Mouse (Mus musculus): ENCODE measurements at regions not wholly inside any gene's neighbourhood (a gene's known extent, or its start where the extent isn't known, plus 50 kb on each side); places are given as distances from the start of the nearest gene placed in this dataset.

- no peak for ATAC-seq (ENCODE audit: insufficient number of reproducible peaks, insufficient read depth, low FRiP score, low TSS enrichment, low read depth)
- WGBS, result 60% methylated on average over 7 of the region's 7 CpGs
- no peak overlapping the region for H3K4me2 ChIP-seq
- no peaks in the 10 kb centered on the region for H3K36me3 ChIP-seq
- peaks cover 11% of the 10 kb centered on the region for H3K27me3 ChIP-seq
- peaks cover 35% of the 10 kb centered on the region for H3K4me1 ChIP-seq (replicated peaks)
- H3K9me3 ChIP-seq, result no peaks in the 10 kb centered on the region
- no peak overlapping the region for H3K27ac ChIP-seq
- H3K9ac ChIP-seq (replicated peaks), result no peak overlapping the region
- H3K4me3 ChIP-seq (replicated peaks), result no peak overlapping the region
Observed at GRCm38 (mm10) chr4:142500541-142500940, 261.3 kb upstream of the Kazn start.

- Histone ChIP-seq H3K4me1 (replicated peaks) (peaks cover 35% of the 10 kb centered on the region), H3K27ac (no peak overlapping the region), H3K36me3 (no peaks in the 10 kb centered on the region), H3K27me3 (peaks cover 13% of the 10 kb centered on the region), H3K4me2 (no peak overlapping the region), H3K9me3 (no peaks in the 10 kb centered on the region), H3K4me3 (replicated peaks) (no peak overlapping the region), H3K9ac (replicated peaks) (no peak overlapping the region)
- 45% methylated on average over 12 of the region's 12 CpGs for WGBS
- no peak for ATAC-seq (ENCODE audit: insufficient number of reproducible peaks, insufficient read depth, low FRiP score, low TSS enrichment, low read depth)
Observed at GRCm38 (mm10) chr4:142496605-142497004, 257.4 kb upstream of the Kazn start.

DNA sequence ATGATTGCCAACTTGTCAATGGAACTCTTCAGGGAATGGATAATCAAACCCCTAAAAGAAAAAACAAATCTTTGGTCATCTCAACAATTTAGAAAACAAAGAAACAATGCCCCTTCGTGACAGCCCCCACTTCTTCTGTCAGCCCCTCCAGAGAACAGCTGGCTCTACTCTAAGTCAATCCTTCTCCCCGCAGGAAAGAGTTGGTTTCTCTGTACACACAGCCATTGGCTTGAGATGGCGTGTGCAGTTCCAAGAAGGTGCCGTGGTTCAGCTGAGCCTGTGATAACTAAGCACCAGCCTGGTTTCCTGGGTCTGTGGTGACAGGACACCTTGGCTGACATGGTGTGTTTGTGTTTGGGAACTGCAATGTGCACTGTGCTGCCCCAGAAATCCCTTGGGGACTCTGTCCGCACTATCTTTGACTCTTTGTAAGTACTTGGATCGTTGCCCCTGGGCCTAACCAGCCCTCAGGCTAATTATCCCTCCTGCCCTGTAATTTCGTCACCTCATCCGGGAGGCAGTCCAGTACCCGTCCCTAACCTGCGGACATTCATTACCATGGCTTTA is 253.8 kb upstream of the Kazn start:
- Histone ChIP-seq H3K9ac (replicated peaks) (no peak overlapping the region), H3K27ac (no peak overlapping the region), H3K4me1 (replicated peaks) (peaks cover 18% of the 10 kb centered on the region), H3K36me3 (no peaks in the 10 kb centered on the region), H3K4me3 (replicated peaks) (no peak overlapping the region), H3K27me3 (peaks cover 13% of the 10 kb centered on the region), H3K9me3 (no peaks in the 10 kb centered on the region), H3K4me2 (no peak overlapping the region)
- 61% methylated on average over 10 of the region's 10 CpGs for WGBS
- ATAC-seq (ENCODE audit: insufficient number of reproducible peaks, insufficient read depth, low FRiP score, low TSS enrichment, low read depth), result no peak

DNA sequence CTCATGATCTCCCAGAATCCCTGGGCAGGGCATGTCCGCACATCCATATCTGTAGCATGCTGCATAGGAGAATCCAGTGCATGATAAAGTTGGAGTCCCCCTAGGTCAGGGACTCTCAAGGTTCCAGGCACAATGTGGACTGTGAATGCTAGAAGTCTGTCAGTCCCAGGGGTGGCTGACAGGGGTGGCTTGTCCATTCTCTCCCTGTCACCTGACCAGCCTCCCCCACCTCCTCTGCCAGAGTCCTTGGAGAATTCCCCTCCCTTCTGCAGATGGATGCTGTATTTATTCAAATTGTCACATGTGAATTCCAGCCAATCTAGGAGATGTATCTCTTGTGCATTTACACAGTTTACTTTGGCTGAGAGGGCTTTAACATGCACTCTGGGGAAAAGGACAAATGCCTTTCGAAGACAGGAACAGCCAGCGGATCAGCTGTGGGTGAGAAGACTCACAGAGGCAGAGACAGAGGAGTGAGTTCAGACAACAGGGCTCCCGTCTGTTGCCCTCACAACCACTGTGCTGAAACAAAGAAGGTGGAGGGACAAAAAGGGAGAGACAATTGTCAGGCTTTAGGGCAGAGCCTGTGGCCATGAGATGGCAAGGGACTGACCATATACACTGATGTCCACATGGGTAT is 246.7 kb upstream of the Kazn start:
- H3K4me2 ChIP-seq, result no peak overlapping the region
- WGBS, result 79% methylated on average over 4 of the region's 4 CpGs
- H3K9ac ChIP-seq (replicated peaks), result no peak overlapping the region
- H3K9me3 ChIP-seq, result no peaks in the 10 kb centered on the region
- no peak overlapping the region for H3K27ac ChIP-seq
- H3K36me3 ChIP-seq, result no peaks in the 10 kb centered on the region
- H3K27me3 ChIP-seq, result no peaks in the 10 kb centered on the region
- no peaks in the 10 kb centered on the region for H3K4me1 ChIP-seq (replicated peaks)
- no peak overlapping the region for H3K4me3 ChIP-seq (replicated peaks)
- no peak for ATAC-seq (ENCODE audit: insufficient number of reproducible peaks, insufficient read depth, low FRiP score, low TSS enrichment, low read depth)

DNA sequence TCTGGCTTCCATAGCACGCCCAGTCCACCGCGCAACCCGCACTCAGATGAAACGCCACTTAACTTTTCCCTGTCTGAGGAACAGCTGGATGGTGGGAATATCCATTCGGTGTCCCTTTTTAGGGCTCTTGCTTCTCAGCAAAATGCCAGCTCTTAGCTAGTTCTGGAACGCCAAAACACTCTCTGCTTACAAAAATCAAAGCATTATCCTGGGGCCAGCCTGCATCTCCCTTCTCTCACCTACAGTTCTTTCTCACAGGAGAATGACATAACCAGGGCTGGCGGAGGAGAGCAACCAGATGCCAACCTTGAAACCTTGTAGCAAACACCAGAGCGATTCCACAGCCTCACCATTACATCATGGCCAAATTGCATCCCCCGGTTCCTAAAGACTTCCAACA is 236.4 kb upstream of the Kazn start:
- H3K36me3 ChIP-seq, result no peaks in the 10 kb centered on the region
- H3K9ac ChIP-seq (replicated peaks), result no peak overlapping the region
- H3K9me3 ChIP-seq, result no peaks in the 10 kb centered on the region
- peak overlapping the region; percentile 18 for H3K4me3 ChIP-seq (replicated peaks)
- ATAC-seq (ENCODE audit: insufficient number of reproducible peaks, insufficient read depth, low FRiP score, low TSS enrichment, low read depth), result no peak
- peaks cover 15% of the 10 kb centered on the region; the same call in 1 of the 2 replicates for H3K4me1 ChIP-seq (replicated peaks)
- no peaks in the 10 kb centered on the region for H3K27me3 ChIP-seq
- peak overlapping the region; percentile 46 for H3K4me2 ChIP-seq
- no peak overlapping the region for H3K27ac ChIP-seq
- WGBS, result 81% methylated on average over 10 of the region's 10 CpGs

DNA sequence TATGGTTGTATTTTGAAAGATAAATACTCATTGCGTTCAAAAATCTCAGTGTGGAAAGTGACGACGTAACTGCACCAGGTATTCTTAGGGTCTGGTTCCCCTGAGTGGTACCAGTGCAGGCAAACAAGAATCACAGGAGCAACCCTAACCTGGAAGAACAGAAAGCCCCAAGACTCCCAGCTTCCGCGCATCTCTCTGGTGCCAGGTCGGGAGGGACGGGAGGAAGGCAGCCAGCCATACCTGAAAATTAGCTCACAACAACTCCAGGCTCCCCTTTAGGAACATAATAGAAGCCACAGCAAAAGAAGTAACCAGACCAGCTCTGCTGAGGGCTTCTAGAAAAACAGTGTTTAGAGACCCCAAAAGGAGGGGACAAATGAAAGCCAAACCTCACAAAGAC is 235.4 kb upstream of the Kazn start:
- peaks cover 15% of the 10 kb centered on the region; the same call in 1 of the 2 replicates for H3K4me1 ChIP-seq (replicated peaks)
- 85% methylated on average over 7 of the region's 7 CpGs for WGBS
- H3K27ac ChIP-seq, result no peak overlapping the region
- no peak for ATAC-seq (ENCODE audit: insufficient number of reproducible peaks, insufficient read depth, low FRiP score, low TSS enrichment, low read depth)
- H3K9me3 ChIP-seq, result no peaks in the 10 kb centered on the region
- no peak overlapping the region for H3K4me2 ChIP-seq
- no peaks in the 10 kb centered on the region for H3K27me3 ChIP-seq
- no peaks in the 10 kb centered on the region for H3K36me3 ChIP-seq
- H3K4me3 ChIP-seq (replicated peaks), result no peak overlapping the region
- no peak overlapping the region for H3K9ac ChIP-seq (replicated peaks)

DNA sequence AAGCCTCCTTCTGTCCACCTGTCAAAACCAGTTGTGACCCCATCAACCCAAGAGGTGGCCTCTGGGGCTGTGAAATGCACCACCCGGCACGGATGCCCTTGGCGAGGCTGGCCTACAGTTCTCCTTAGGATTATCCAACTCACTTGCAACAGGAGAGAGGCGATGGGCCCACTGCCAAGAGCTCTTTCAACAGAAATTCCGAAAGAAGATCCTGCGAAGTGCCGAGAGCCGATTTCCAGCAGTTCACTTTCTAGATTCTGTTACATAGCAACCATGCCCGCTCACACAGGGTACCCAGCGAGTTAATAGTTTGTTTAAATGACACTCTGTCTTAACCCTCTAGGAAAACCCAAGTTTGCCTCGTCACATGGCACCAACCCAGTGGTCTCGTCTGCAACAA is 234.8 kb upstream of the Kazn start:
- Histone ChIP-seq H3K9me3 (no peaks in the 10 kb centered on the region), H3K36me3 (no peaks in the 10 kb centered on the region), H3K9ac (replicated peaks) (no peak overlapping the region), H3K4me2 (no peak overlapping the region), H3K27ac (no peak overlapping the region), H3K4me1 (replicated peaks) (peaks cover 15% of the 10 kb centered on the region; the same call in 1 of the 2 replicates), H3K27me3 (no peaks in the 10 kb centered on the region), H3K4me3 (replicated peaks) (no peak overlapping the region)
- WGBS, result 80% methylated on average over 12 of the region's 12 CpGs
- ATAC-seq (ENCODE audit: insufficient number of reproducible peaks, insufficient read depth, low FRiP score, low TSS enrichment, low read depth), result no peak

DNA sequence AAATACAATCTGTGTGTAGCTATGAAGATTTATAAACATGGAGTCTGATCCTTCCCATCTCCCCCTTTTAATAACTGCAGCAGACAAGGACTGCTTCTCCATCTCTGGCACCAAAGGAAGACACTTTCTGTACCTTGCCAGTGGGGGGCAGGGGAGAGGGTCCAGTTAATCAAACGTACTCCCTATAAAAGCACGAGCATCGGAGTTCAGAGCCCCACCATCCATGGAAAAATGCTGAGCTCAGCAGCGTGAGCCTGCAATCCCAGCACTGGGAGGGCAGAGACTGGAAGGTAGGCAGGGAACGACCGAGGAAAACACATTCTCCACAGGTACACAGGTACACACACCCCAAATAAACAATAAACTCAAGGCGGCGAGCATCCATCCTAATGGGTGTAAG is 234.1 kb upstream of the Kazn start:
- WGBS, result 82% methylated on average over 8 of the region's 8 CpGs
- Histone ChIP-seq H3K9me3 (no peaks in the 10 kb centered on the region), H3K9ac (replicated peaks) (no peak overlapping the region), H3K36me3 (no peaks in the 10 kb centered on the region), H3K4me2 (no peak overlapping the region), H3K27me3 (no peaks in the 10 kb centered on the region), H3K27ac (no peak overlapping the region), H3K4me3 (replicated peaks) (no peak overlapping the region), H3K4me1 (replicated peaks) (peaks cover 15% of the 10 kb centered on the region; the same call in 1 of the 2 replicates)
- ATAC-seq (ENCODE audit: insufficient number of reproducible peaks, insufficient read depth, low FRiP score, low TSS enrichment, low read depth), result no peak

- H3K36me3 ChIP-seq, result no peaks in the 10 kb centered on the region
- no peak overlapping the region for H3K4me3 ChIP-seq (replicated peaks)
- no peak overlapping the region for H3K4me2 ChIP-seq
- H3K9me3 ChIP-seq, result no peaks in the 10 kb centered on the region
- WGBS, result 94% methylated on average over 3 of the region's 3 CpGs
- H3K9ac ChIP-seq (replicated peaks), result no peak overlapping the region
- ATAC-seq (ENCODE audit: insufficient number of reproducible peaks, insufficient read depth, low FRiP score, low TSS enrichment, low read depth), result no peak
- H3K27ac ChIP-seq, result no peak overlapping the region
- peaks cover 15% of the 10 kb centered on the region; the same call in 1 of the 2 replicates for H3K4me1 ChIP-seq (replicated peaks)
- H3K27me3 ChIP-seq, result no peaks in the 10 kb centered on the region
Observed at GRCm38 (mm10) chr4:142472332-142472731, 233.1 kb upstream of the Kazn start.

GRCm38 (mm10) chr4:142470784-142471183 is 231.6 kb upstream of the Kazn start:
- H3K4me3 ChIP-seq (replicated peaks), result no peak overlapping the region
- H3K4me1 ChIP-seq (replicated peaks), result peaks cover 15% of the 10 kb centered on the region; the same call in 1 of the 2 replicates
- H3K4me2 ChIP-seq, result no peak overlapping the region
- no peak overlapping the region for H3K27ac ChIP-seq
- H3K36me3 ChIP-seq, result peaks cover 3% of the 10 kb centered on the region; the same call in 1 of the 2 replicates
- no peak overlapping the region for H3K9ac ChIP-seq (replicated peaks)
- no peaks in the 10 kb centered on the region for H3K9me3 ChIP-seq
- ATAC-seq (ENCODE audit: insufficient number of reproducible peaks, insufficient read depth, low FRiP score, low TSS enrichment, low read depth), result no peak
- 92% methylated on average over 6 of the region's 6 CpGs for WGBS
- H3K27me3 ChIP-seq, result no peaks in the 10 kb centered on the region

- Histone ChIP-seq H3K9me3 (no peaks in the 10 kb centered on the region), H3K27me3 (no peaks in the 10 kb centered on the region), H3K9ac (replicated peaks) (no peak overlapping the region), H3K27ac (no peak overlapping the region), H3K4me1 (replicated peaks) (no peaks in the 10 kb centered on the region), H3K36me3 (peaks cover 15% of the 10 kb centered on the region; the same call in 1 of the 2 replicates), H3K4me2 (no peak overlapping the region), H3K4me3 (replicated peaks) (no peak overlapping the region)
- 68% methylated on average over 6 of the region's 6 CpGs for WGBS
- ATAC-seq (ENCODE audit: insufficient number of reproducible peaks, insufficient read depth, low FRiP score, low TSS enrichment, low read depth), result no peak
Observed at GRCm38 (mm10) chr4:142467920-142468319, 228.7 kb upstream of the Kazn start.

GRCm38 (mm10) chr4:142465226-142465625 is 226.0 kb upstream of the Kazn start:
- H3K27ac ChIP-seq, result no peak overlapping the region
- H3K9ac ChIP-seq (replicated peaks), result no peak overlapping the region
- no peak overlapping the region for H3K4me3 ChIP-seq (replicated peaks)
- no peak for ATAC-seq (ENCODE audit: insufficient number of reproducible peaks, insufficient read depth, low FRiP score, low TSS enrichment, low read depth)
- H3K4me2 ChIP-seq, result no peak overlapping the region
- no peaks in the 10 kb centered on the region for H3K27me3 ChIP-seq
- 87% methylated on average over 4 of the region's 4 CpGs for WGBS
- peaks cover 15% of the 10 kb centered on the region; the same call in 1 of the 2 replicates for H3K36me3 ChIP-seq
- no peaks in the 10 kb centered on the region for H3K4me1 ChIP-seq (replicated peaks)
- H3K9me3 ChIP-seq, result no peaks in the 10 kb centered on the region

Data from limb, embryonic 12.5 days (tissue).